Mouse (Mus musculus) layer of hippocampus, adult 11-12 months (tissue): ENCODE measurements around the gene Rasgef1b.

ENCODE experiments used
- DNase-seq: peaks from one replicate; pipeline ENCODE4 v3.0.0; 2022; ENCODE audit warnings: low spot score

Rasgef1b gene

DNA sequence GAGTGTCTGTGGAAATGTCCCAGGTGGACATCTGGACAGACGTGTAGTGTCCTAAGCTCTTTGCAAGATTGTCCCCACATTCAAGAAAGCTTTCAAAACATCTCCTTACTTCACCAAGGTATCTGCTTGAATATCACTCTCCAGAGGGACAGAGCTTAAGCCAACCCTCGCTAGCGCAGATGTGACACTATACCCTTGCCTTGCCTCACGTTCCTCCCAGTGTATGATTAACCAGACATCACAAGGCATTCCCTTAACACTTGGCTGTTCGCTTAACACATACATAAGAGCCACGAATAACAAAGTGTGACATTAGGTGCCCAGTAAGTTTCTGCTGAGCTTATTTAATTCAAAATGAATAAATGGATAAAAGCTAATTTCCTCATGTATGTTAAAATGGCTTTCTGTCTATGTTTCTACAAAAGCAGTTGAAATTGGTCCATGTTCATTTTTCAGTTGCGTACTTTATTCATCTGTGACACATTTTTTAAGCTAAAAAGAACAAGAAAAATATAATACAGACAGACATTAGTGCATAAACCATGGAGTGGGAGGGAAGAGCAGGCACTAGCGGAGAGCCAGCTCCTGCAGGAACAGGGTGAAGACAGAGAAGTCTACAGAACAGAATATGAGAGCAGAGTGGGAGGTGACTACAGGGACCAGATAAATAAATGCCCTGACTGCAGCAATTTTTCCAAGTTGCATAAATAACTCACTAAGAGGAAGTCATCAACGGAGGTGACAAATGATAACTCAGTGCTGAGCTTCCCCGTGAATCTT is 126.4 kb downstream of the Rasgef1b start:
- DNase-seq = no peak

- no peak for DNase-seq
Observed at GRCm38 (mm10) chr5:99599376-99599775, 129.5 kb downstream of the Rasgef1b start.

GRCm38 (mm10) chr5:99598470-99599110 is 130.3 kb downstream of the Rasgef1b start:
- peak; percentile 35 for DNase-seq

DNA sequence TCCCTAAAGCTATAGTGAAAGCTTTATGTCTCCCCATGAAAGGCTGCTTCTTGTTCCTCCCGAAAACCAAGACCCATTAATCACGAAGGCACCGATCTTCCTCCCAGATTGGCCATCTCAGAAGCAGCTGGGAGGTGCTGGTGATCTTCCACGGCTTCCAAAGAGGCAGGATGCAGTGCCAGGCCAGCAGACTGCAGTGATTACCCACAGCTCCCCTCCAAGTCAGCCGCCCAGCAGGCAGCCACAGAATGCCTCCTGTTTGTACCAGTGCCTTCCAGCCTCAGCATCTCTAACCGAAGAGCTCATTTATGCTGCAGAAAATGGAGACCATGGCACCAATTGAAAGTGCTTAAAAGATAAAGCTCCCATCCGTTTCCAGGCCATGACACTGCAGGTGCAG is 131.2 kb downstream of the Rasgef1b start:
- DNase-seq = peak; percentile 12

- DNase-seq = no peak
Observed at GRCm38 (mm10) chr5:99591348-99591747, 137.5 kb downstream of the Rasgef1b start.

GRCm38 (mm10) chr5:99590539-99590938 is 138.3 kb downstream of the Rasgef1b start:
- DNase-seq = no peak

- no peak for DNase-seq
Observed at GRCm38 (mm10) chr5:99587994-99588393, 140.9 kb downstream of the Rasgef1b start.

GRCm38 (mm10) chr5:99587589-99587988 is 141.3 kb downstream of the Rasgef1b start:
- DNase-seq = no peak

GRCm38 (mm10) chr5:99586287-99586686 is 142.6 kb downstream of the Rasgef1b start:
- DNase-seq = no peak

- DNase-seq = peak; percentile 11
Observed at GRCm38 (mm10) chr5:99585166-99585898, 143.5 kb downstream of the Rasgef1b start.

DNA sequence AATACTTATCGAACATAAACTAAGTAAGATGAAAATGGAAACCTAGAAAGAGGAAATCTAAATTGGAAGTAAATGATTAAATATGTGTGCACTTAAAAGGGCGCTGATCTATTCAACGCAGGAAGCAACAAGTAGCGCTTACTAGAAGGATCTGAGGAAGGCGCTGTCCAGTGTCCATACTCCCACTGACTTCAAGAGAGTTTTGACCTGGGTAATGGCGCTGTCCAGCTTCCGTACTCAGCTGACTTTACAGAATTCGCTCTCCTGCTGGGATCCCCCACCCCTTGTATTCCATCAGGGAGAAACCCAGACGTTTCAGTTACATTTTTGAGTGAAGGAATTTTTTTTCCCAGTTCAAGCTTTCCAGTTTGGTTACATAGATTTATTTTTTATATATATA is 144.6 kb downstream of the Rasgef1b start:
- no peak for DNase-seq

- no peak for DNase-seq
Observed at GRCm38 (mm10) chr5:99582055-99582454, 146.8 kb downstream of the Rasgef1b start.

DNA sequence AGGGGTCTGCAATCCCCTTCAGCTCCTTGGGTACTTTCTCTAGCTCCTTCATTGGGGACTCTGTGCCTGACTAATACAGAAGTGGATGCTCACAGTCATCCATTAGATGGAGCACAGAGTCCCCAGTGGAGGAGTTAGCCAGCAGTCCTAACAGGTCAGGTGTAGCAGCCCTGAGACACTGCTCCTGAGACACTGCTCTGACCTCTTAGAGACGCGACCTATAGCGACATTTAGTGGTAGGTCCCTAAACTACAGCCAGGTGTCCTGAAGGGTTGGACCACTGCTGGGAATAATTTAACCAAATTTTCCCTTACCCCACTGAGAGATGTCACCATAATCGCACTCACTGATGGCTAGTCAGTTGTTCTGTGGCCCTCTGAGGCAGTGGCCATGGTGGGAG is 150.2 kb downstream of the Rasgef1b start:
- peak; percentile 50 for DNase-seq

- DNase-seq = no peak
Observed at GRCm38 (mm10) chr5:99575897-99576296, 153.0 kb downstream of the Rasgef1b start.

GRCm38 (mm10) chr5:99564501-99565323 is 164.2 kb downstream of the Rasgef1b start:
- no peak for DNase-seq

DNA sequence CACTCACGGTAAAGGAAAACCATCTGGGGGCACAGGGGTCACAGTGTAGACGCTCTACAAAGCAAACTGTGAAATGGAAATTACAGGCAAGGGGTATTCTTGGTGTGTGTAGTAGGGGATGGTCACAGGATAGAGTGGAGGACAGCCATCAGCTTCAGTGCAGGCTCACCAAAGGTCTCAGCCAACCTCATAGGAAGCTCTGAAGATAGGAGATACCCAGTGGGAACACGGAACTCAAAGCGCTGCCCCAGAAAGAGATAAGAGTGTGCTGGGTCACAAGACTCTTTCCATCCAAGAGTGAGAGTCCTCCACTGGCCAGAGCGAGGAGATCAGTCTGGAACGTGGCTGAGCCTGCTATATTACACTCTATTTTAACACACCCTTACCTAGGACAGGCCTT is 166.8 kb downstream of the Rasgef1b start:
- DNase-seq = no peak

GRCm38 (mm10) chr5:99559814-99560213 is 169.1 kb downstream of the Rasgef1b start:
- DNase-seq = no peak

GRCm38 (mm10) chr5:99558231-99558630 is 170.6 kb downstream of the Rasgef1b start:
- no peak for DNase-seq

DNA sequence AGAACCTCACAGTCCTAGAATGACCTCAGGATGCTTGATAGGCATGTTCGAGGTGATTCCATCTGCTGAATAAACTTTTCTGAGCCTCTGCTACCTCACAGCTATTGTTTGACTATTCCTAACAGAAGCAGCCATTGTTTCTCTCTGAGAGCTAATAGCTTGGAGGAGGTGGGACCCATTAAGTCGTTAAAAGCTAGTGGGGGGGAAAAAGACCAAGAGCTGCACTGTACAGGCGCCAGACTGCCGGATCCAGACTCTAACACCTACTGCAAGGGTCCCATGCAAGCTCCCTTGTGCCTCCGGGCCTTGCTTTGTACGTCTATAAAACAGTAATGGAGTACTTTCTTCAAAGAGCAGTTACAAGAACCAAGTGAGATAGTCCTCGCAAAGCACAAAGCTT is 176.2 kb downstream of the Rasgef1b start:
- DNase-seq = no peak

- DNase-seq = no peak
Observed at GRCm38 (mm10) chr5:99544664-99545494, 184.0 kb downstream of the Rasgef1b start.
